In genomic region chr4:120969382-120970146, GRCm38 (mm10) we compare ENCODE assay signal across 9 mouse cellular contexts. TPM values are rescaled to one million over a fixed set of nuclear protein-coding genes. Genes with fewer than 3 reads are reported as not detected.
DNase-seq lines count a peak whose midpoint lies in the region; ATAC-seq and TF ChIP-seq lines count a peak whose summit lies in the region.
"Had no signal": no experiment of that assay in that cellular context is flagged by ENCODE, and none has a peak within 500 bp of the region (broad histone marks: within the 10 kb centered on the region; RNA-seq: fewer than 3 reads in every experiment).

No protein-coding gene starts in this region.

- peak; percentile 39 to 44 for DNase-seq in right cerebral cortex, adult 2 months (ENCODE audit: low spot score in 2 of 2)
- no peak for DNase-seq in right cerebral cortex, postnatal 25 days
- peak; percentile 34 to 52 for DNase-seq in layer of hippocampus, adult 2 months (ENCODE audit: low spot score in 2 of 2)

- peaks cover 50% of the 10 kb centered on the region for H3K36me3 ChIP-seq in forebrain, embryonic 13.5 days (ENCODE audit: poor library complexity, severe bottlenecking)
- H3K36me3 ChIP-seq in forebrain, embryonic 16.5 days (ENCODE audit: control insufficient read depth, insufficient read depth) = peaks cover 19% of the 10 kb centered on the region

- H3K27me3 ChIP-seq in forebrain, embryonic 13.5 days = no peaks in the 10 kb centered on the region
- no peaks in the 10 kb centered on the region for H3K27me3 ChIP-seq in forebrain, embryonic 16.5 days (replicated peaks; ENCODE audit: control insufficient read depth, insufficient read depth, low read length)
- H3K27me3 ChIP-seq: megakaryocyte, embryonic 14.5 days had no signal

- H3K27ac ChIP-seq in forebrain, embryonic 13.5 days = no peak overlapping the region
- no peak overlapping the region for H3K27ac ChIP-seq in forebrain, embryonic 16.5 days (ENCODE audit: low read length)
- no peak overlapping the region for H3K27ac ChIP-seq in layer of hippocampus, adult 2 months

- H3K4me1 ChIP-seq in forebrain, embryonic 13.5 days = no peaks in the 10 kb centered on the region
- no peaks in the 10 kb centered on the region for H3K4me1 ChIP-seq in forebrain, embryonic 16.5 days (replicated peaks; ENCODE audit: control insufficient read depth, insufficient read depth, low read length)

- no peaks in the 10 kb centered on the region for H3K9me3 ChIP-seq in forebrain, embryonic 13.5 days (replicated peaks)
- H3K9me3 ChIP-seq in forebrain, embryonic 16.5 days (ENCODE audit: control insufficient read depth, low read length) = no peaks in the 10 kb centered on the region
- H3K9me3 ChIP-seq: megakaryocyte, embryonic 14.5 days had no signal

- peak; percentile 86 for TF ChIP-seq CTCF in layer of hippocampus, adult 2 months (conservative IDR thresholded peaks at IDR 0.05)

- 84% methylated on average over 5 of the region's 5 CpGs for WGBS in forebrain, embryonic 13.5 days
- WGBS in forebrain, embryonic 16.5 days = 82% methylated on average over 5 of the region's 5 CpGs

- H3K4me2 ChIP-seq in forebrain, embryonic 13.5 days = no peak overlapping the region
- H3K4me2 ChIP-seq in forebrain, embryonic 16.5 days (ENCODE audit: low read length) = no peak overlapping the region

- 0 out of 2 replicates have a peak, but pooled peaks have one; percentile 27 for ATAC-seq in forebrain, embryonic 13.5 days
- no peak for ATAC-seq in forebrain, embryonic 16.5 days
- peak; percentile 73 for ATAC-seq in common myeloid progenitor, adult 5-6 weeks (replicated peaks; ENCODE audit: low read depth, poor library complexity, severe bottlenecking)
- ATAC-seq in megakaryocyte-erythroid progenitor cell, adult 5-6 weeks (replicated peaks; ENCODE audit: low FRiP score, low TSS enrichment, poor library complexity, severe bottlenecking) = peak; percentile 66
- no peak for ATAC-seq in monocyte, adult 5-6 weeks (replicated peaks; ENCODE audit: insufficient number of reproducible peaks, low FRiP score, low TSS enrichment, poor library complexity, severe bottlenecking)

- no peak overlapping the region for H3K4me3 ChIP-seq in forebrain, embryonic 13.5 days
- no peak overlapping the region for H3K4me3 ChIP-seq in forebrain, embryonic 16.5 days (replicated peaks; ENCODE audit: low read length)
- no peak overlapping the region for H3K4me3 ChIP-seq in layer of hippocampus, adult 2 months
- H3K4me3 ChIP-seq: megakaryocyte, embryonic 14.5 days had no signal

- H3K9ac ChIP-seq in forebrain, embryonic 13.5 days = no peak overlapping the region
- H3K9ac ChIP-seq in forebrain, embryonic 16.5 days (replicated peaks; ENCODE audit: low read depth, low read length) = no peak overlapping the region

RNA-seq across cellular contexts. Expression of gene Zfp69, which starts 18.1 kb away (rescaled TPM):
- polyA plus RNA-seq in forebrain, embryonic 13.5 days (2015; fragmentation: Nextera tagmentation; extraction: Ambion mirVana) = 7.4 and 8.9 TPM in 2 replicates
- polyA plus RNA-seq in forebrain, embryonic 16.5 days (2015; fragmentation: Nextera tagmentation; extraction: Ambion mirVana) = 5.3 and 5.6 TPM in 2 replicates
- 1.6 and 7.9 TPM in 2 replicates for total RNA-seq in common myeloid progenitor, adult 5-6 weeks (2017)
- 1 to 10 TPM; 1.5 to 1.7 TPM for total RNA-seq in layer of hippocampus, adult 2 months (2021)
- 3.1 and 9.1 TPM in 2 replicates for total RNA-seq in megakaryocyte-erythroid progenitor cell, adult 5-6 weeks (2014; fragmentation: Nextera tagmentation)
- 2.3 and 7.8 TPM in 2 replicates for total RNA-seq in megakaryocyte-erythroid progenitor cell, adult 5-6 weeks (2017)
- total RNA-seq in monocyte, adult 5-6 weeks (2017) = 2.9 to 7.0 TPM (median 5.2 TPM) in 3 replicates

RNA-seq across cellular contexts. Expression of gene Exo5, which starts 44.7 kb away (rescaled TPM):
- 42.9 and 44.4 TPM in 2 replicates for polyA plus RNA-seq in forebrain, embryonic 13.5 days (2015; fragmentation: Nextera tagmentation; extraction: Ambion mirVana)
- polyA plus RNA-seq in forebrain, embryonic 16.5 days (2015; fragmentation: Nextera tagmentation; extraction: Ambion mirVana) = 44.6 and 44.9 TPM in 2 replicates
- total RNA-seq in common myeloid progenitor, adult 5-6 weeks (2017) = 24.9 and 27.5 TPM in 2 replicates
- total RNA-seq in layer of hippocampus, adult 2 months (2021) = 10 to 100 TPM in 1 of 2 experiments, 1 to 10 TPM in 1; 9.4 to 12.6 TPM
- 6.9 and 13.5 TPM in 2 replicates for total RNA-seq in megakaryocyte-erythroid progenitor cell, adult 5-6 weeks (2014; fragmentation: Nextera tagmentation)
- 13.2 and 29.9 TPM in 2 replicates for total RNA-seq in megakaryocyte-erythroid progenitor cell, adult 5-6 weeks (2017)
- total RNA-seq in monocyte, adult 5-6 weeks (2017) = 6.7 to 14.7 TPM (median 12.3 TPM) in 3 replicates

RNA-seq across cellular contexts. Expression of gene Smap2, which starts 47.5 kb away (rescaled TPM):
- polyA plus RNA-seq in forebrain, embryonic 13.5 days (2015; fragmentation: Nextera tagmentation; extraction: Ambion mirVana) = 22.2 and 22.7 TPM in 2 replicates
- 34.4 and 36.8 TPM in 2 replicates for polyA plus RNA-seq in forebrain, embryonic 16.5 days (2015; fragmentation: Nextera tagmentation; extraction: Ambion mirVana)
- total RNA-seq in common myeloid progenitor, adult 5-6 weeks (2017) = 63.8 and 81.6 TPM in 2 replicates
- 100 to 1,000 TPM; 152 to 166 TPM for total RNA-seq in layer of hippocampus, adult 2 months (2021)
- 157 and 168 TPM in 2 replicates for total RNA-seq in megakaryocyte-erythroid progenitor cell, adult 5-6 weeks (2014; fragmentation: Nextera tagmentation)
- total RNA-seq in megakaryocyte-erythroid progenitor cell, adult 5-6 weeks (2017) = 84.1 and 87.3 TPM in 2 replicates
- total RNA-seq in monocyte, adult 5-6 weeks (2017) = 53.3 to 79.2 TPM (median 60.5 TPM) in 3 replicates

Comparison
In these comparisons a context has a peak if more than half of its experiments do, and no peak if none do; other contexts are left out.
1. ATAC-seq: peak in forebrain, embryonic 13.5 days (single experiment), common myeloid progenitor, adult 5-6 weeks (single experiment) and megakaryocyte-erythroid progenitor cell, adult 5-6 weeks (single experiment); none in forebrain, embryonic 16.5 days (single experiment) and monocyte, adult 5-6 weeks (single experiment).